Mouse (Mus musculus) heart, embryonic 13.5 days (tissue): ENCODE data around the gene Catsperz. TPM values are rescaled to one million over a fixed set of nuclear protein-coding genes. Genes with fewer than 3 reads are reported as not detected.
"Not testable (repeated sequence)": the region's sequence is repeated elsewhere in the genome, so short reads cannot be mapped to it uniquely, and the experiment has no call there.

Source experiments
- ATAC-seq: fragments of 200-750 bp; cut with Nextera tagmentation; 2 replicates; pipeline ENCODE4 v1.8.0; 2017; ENCODE audit warnings: moderate TSS enrichment; ENCODE audit not compliant: insufficient number of reproducible peaks, low FRiP score, low TSS enrichment; ENCODE audit errors: extremely low read depth
- H3K27ac ChIP-seq: fragments of 300-500 bp; sonication (generic); replicated peaks from 2 replicates; pipeline ENCODE4 v1.5.1; 2015; ENCODE audit warnings: moderate library complexity, mild to moderate bottlenecking, inconsistent platforms
- H3K27me3 ChIP-seq: fragments of 300-500 bp; sonication (generic); replicated peaks from 2 replicates; pipeline ENCODE4 v1.6.1; 2015; ENCODE audit warnings: mild to moderate bottlenecking, inconsistent platforms
- H3K36me3 ChIP-seq: fragments of 300-500 bp; sonication (generic); 2 replicates; pipeline ENCODE4 v1.6.1; 2015; ENCODE audit warnings: mild to moderate bottlenecking, inconsistent platforms
- H3K4me1 ChIP-seq: fragments of 300-500 bp; sonication (generic); 2 replicates; pipeline ENCODE4 v1.6.1; 2015; ENCODE audit warnings: inconsistent platforms
- H3K4me2 ChIP-seq: fragments of 300-500 bp; sonication (generic); 2 replicates; pipeline ENCODE4 v1.6.1; 2015; ENCODE audit warnings: inconsistent platforms, mild to moderate bottlenecking, moderate library complexity
- H3K4me3 ChIP-seq: fragments of 300-500 bp; sonication (generic); 2 replicates; pipeline ENCODE4 v1.5.1; 2015; ENCODE audit warnings: moderate library complexity, mild to moderate bottlenecking, inconsistent platforms
- H3K9ac ChIP-seq: fragments of 300-500 bp; sonication (generic); 2 replicates; pipeline ENCODE4 v1.6.1; 2015; ENCODE audit warnings: inconsistent platforms, mild to moderate bottlenecking, moderate library complexity
- H3K9me3 ChIP-seq: fragments of 300-500 bp; sonication (generic); 2 replicates; pipeline ENCODE4 v1.6.1; 2016; ENCODE audit warnings: inconsistent platforms
- WGBS: fragments of 180-500 bp; shearing (Covaris S2); methylation state at CpG from one replicate; pipeline ENCODE4 v1.1.7; 2015; ENCODE audit warnings: mixed read lengths; 5-methylcytosine and 5-hydroxymethylcytosine counted together
- polyA plus RNA-seq: library from polyadenylated mRNA; unstranded; fragments of >200 nt; fragmentation: Nextera tagmentation; extraction: Ambion mirVana; gene quantifications from 2 replicates; pipeline ENCODE4 v1.2.1, GENCODE M21; 2015

The Catsperz gene
- polyA plus RNA-seq, 1 experiment from 2014 or later, result 1.7 TPM

DNA sequence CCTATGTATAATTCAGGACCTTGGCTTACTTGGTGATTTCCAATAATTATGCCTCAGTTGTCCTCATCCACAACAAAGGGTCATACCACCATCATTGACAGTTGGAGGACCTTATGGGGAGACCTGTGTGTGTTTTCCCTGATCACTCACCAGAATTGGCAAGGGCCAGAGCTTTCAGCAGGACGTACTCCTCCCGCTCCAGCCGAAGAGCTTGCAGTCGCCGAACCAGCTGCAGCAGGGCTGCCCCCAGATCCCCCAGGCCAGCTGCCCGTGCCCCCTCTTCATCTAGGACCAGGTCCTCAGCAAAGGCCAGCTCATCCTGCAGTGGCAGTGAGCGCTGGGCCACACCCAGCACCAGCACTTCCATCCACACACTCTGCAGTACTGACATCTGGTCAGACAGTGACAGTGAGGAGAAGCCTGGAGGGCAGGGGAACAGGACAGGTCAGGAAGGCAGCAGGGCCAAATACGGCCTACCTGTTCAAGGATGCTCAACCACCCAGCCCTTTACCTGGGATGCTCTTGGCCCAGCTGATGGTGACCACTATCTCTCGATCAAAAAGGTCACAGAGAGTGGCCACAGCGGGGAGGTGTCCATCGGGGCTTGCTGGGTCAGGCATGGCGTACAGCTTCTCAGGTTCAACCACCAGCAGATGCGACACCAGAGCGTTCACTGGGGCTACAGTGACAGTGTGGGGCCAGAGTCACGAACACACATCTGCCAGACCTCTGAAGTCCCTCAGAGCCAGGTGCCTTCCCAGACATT, 12.8 kb downstream of the Catsperz start:
- H3K9ac ChIP-seq, result no peak overlapping the region
- no peak overlapping the region for H3K27ac ChIP-seq
- H3K36me3 ChIP-seq, result peaks cover 52% of the 10 kb centered on the region
- WGBS, result 92% methylated on average over 15 of the region's 15 CpGs
- no peaks in the 10 kb centered on the region for H3K27me3 ChIP-seq
- no peak for ATAC-seq
- H3K4me2 ChIP-seq, result no peak overlapping the region
- H3K9me3 ChIP-seq, result no peaks in the 10 kb centered on the region
- H3K4me3 ChIP-seq, result no peak overlapping the region
- peaks cover 44% of the 10 kb centered on the region for H3K4me1 ChIP-seq

DNA sequence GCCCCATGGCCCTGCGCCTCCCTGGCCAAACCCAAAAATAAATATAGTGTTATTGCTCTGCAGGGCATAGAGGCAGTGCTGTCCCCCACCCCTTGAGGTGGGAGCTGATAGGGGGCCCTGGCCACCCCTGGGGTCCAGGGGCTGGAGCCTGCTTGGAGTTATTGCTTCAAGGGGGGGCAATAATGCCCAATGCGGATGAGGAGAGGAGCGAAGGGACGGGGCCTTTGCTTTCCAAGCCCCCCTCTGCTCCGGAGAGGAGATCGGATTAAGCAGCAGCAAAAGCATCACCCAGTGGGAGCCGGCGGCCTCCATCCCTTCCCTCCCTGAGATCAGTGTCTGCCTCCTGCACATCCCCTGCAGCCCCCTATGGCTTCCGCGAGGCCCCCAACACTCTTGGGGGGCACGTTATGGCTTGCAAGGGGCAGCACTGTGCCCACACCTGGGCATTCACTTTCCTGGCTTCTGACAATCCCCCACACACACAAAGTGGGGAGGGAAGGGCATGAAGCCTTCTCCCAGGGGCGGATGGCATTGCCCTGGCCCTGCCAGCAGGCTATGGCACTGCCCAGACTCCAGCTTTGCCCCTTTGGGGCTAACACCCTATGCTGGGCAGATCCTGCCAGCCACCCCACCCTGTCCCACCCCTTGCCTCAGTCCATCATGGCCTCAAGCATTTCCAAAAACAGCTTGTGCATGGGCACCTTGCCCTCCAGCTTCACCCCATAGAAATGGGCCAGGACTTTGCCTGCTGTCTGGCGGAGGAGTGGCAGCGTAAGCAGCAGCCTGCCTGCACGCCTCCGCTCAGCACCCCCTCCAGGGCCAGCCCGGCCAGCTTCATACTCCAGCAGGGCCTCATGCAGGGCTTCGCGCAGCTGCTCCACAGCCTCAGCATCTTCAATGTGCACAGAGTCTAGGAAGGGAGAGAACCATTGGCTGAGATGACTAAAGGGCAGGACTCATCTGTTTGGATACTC, 13.8 kb downstream of the Catsperz start:
- no peak for ATAC-seq
- peak overlapping the region; percentile 62 for H3K4me3 ChIP-seq
- 78% methylated on average over 19 of the region's 19 CpGs for whole genome bisulfite sequencing
- H3K9ac ChIP-seq, result peak overlapping the region; percentile 72
- H3K36me3 ChIP-seq, result peaks cover 51% of the 10 kb centered on the region
- H3K4me1 ChIP-seq, result peaks cover 42% of the 10 kb centered on the region
- no peaks in the 10 kb centered on the region for H3K9me3 ChIP-seq
- H3K4me2 ChIP-seq, result peak overlapping the region; percentile 72
- H3K27ac ChIP-seq, result peak overlapping the region; percentile 29; the same call in 1 of the 2 replicates
- H3K27me3 ChIP-seq, result no peaks in the 10 kb centered on the region

DNA sequence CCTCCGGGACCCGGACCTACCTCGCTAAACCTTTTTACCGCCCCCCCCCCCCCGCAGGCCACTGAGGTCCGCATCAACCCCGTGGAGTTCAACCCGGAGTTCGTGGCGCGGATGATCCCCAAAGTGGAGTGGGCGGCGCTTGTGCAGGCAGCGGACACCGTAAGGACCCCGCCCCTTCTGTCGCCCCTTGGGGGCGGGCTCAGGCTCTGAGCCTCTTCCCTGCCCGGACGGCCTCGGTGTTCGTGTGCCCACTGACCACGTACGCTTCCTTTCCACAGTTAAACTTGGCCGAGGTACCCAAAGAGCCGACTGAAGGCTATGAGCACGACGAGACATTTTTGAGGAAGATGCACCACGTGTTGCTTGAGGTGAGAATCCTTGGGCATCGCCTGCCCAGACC, 14.9 kb downstream of the Catsperz start:
- H3K4me3 ChIP-seq, result peak overlapping the region; percentile 62
- H3K36me3 ChIP-seq, result peaks cover 58% of the 10 kb centered on the region
- not testable (repeated sequence) for ATAC-seq, H3K27me3 ChIP-seq, H3K9me3 ChIP-seq
- H3K9ac ChIP-seq, result peak overlapping the region; percentile 82
- peak overlapping the region; percentile 98 for H3K27ac ChIP-seq
- peak overlapping the region; percentile 72 for H3K4me2 ChIP-seq
- 0% methylated on average over 30 of the region's 30 CpGs for WGBS
- H3K4me1 ChIP-seq, result peaks cover 32% of the 10 kb centered on the region

DNA sequence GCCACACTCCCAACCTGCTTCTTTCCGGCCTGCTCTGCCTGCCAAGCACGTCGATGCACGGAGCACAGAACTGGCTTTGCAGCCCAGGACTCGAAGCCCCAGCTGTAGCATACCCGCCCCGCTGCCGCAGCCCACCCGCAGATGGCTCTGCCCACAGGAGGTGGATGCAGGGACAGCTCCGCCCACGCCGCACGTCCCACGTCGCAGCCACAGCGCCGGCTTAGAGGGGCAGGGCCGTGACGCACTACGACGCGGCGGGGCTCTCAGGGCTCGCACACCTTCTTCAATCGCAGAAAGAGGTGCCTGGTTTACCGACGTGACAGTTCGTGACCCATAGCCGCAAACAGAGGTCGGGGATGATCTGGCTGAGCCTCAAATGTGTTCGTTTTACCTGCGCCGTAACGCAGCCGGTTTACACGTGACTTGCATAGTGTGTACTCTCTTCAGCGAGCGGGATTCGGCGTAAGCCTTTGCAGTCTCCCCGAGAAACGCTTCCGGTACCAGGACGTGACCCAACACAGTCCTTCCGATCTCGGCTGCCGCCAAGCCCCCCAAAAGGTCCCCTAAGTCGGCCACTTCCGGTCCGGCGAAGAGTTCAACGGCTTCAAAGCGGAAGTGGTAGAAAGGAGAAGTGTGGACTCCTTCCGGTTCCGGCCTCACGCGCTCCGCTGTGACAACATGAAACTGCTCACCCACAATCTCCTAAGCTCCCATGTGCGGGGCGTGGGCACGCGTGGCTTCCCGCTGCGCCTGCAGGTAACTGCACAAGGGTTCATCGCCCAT, 15.5 kb downstream of the Catsperz start, which contains the start of the genes Trmt112 and Prdx5:
Trmt112 (plus strand) TSS at position 192 of the 783 bp plus-strand sequence.
Prdx5 (minus strand) TSS at position 600 of the 783 bp plus-strand sequence.
- under 1% methylated on average over 65 of the region's 65 CpGs for WGBS
- peak within 1 kb of the TSS; percentile 62 for H3K4me3 ChIP-seq
- H3K36me3 ChIP-seq, result peaks cover 64% of the 10 kb centered on the region
- H3K27me3 ChIP-seq, result no peaks in the 10 kb centered on the region
- H3K4me2 ChIP-seq, result peak within 1 kb of the TSS; percentile 72
- ATAC-seq, result peak; percentile 80
- H3K27ac ChIP-seq, result peak within 1 kb of the TSS; percentile 98
- peaks cover 27% of the 10 kb centered on the region for H3K4me1 ChIP-seq
- peak within 1 kb of the TSS; percentile 82 for H3K9ac ChIP-seq
- no peaks in the 10 kb centered on the region for H3K9me3 ChIP-seq

DNA sequence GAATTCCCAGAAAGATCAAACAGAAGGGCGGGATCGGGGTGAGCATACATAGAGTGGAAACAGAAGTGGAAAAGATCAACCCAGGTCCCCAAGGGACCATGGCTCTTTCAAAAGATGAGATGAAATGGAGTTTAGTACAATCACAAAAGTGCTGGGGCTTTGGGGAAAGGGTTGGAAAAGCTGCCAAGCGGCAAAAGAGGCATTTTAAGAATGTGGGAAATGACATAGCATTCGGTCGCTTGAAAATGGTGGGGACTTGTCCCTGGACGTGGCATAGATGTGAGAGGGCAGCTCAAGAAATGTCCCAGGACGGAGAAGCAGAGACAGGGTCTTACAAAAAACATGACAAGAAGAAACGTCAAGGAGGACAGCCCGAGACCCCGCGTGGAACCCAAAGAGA, 16.2 kb downstream of the Catsperz start:
- Histone ChIP-seq H3K4me3 (peak overlapping the region; percentile 62), H3K9ac (peak overlapping the region; percentile 82), H3K4me1 (peaks cover 27% of the 10 kb centered on the region), H3K36me3 (peaks cover 64% of the 10 kb centered on the region), H3K9me3 (no peaks in the 10 kb centered on the region), H3K27me3 (no peaks in the 10 kb centered on the region), H3K27ac (peak overlapping the region; percentile 98), H3K4me2 (peak overlapping the region; percentile 72)
- 6% methylated on average over 11 of the region's 11 CpGs for WGBS
- no peak for ATAC-seq

DNA sequence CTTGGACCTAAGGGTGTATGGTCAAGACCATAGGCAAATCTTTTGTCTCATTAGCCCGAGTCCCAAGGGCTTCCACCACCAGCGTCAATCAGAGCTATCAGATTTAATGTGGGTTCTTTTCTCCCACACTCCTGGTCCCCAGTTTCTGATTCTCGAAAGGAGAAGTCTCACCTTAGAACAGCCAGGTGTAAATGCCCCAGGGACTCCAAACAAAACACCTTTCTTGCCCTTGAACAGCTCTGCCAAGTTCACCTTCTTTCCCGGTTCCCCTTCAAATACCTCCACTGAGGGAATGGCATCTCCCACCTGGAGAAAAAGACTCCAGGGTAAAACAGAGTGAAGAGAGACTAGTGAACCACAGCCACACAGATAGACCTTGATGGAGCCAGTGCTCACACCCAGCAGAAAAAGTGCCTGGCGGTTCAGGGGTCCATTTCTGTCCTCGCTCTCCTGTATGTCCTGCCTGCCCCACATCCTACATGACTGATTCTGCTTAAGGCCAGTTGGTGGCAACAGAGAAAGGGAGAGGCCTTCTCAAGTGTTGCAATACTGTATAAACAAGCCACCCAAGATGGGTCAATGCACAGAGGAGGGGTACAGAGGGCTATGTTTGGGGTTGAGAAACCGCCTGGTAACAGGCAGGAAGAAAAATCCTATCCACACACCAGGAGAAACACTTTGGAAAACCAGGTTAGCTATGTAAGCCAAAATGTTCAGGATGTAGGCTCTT, 17.2 kb downstream of the Catsperz start:
- Histone ChIP-seq H3K27me3 (no peaks in the 10 kb centered on the region), H3K9ac (peak overlapping the region; percentile 82), H3K9me3 (no peaks in the 10 kb centered on the region), H3K27ac (no peak overlapping the region), H3K4me1 (peaks cover 27% of the 10 kb centered on the region), H3K4me2 (peak overlapping the region; percentile 72), H3K4me3 (peak overlapping the region; percentile 62), H3K36me3 (peaks cover 59% of the 10 kb centered on the region)
- WGBS, result 83% methylated on average over 7 of the region's 7 CpGs
- ATAC-seq, result no peak

DNA sequence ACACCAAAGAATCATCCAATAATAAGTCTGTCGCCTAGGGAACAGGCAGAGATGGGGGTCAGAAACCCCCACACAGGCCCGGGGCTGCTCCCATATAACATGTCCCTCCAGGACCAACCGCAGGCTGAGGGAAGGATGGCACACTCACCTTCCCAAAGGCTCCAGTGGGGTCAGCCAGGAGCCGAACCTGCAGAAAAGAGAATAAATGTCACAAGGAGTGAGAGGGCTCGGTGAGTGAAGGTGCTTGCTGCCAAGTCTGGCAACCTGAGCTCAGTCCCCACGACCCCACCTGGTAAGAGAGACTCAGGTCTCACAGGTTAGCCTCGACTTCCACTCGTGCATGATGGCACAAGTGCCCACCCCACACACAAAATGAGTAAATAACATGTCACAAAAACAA, 18.1 kb downstream of the Catsperz start:
- Histone ChIP-seq H3K4me3 (no peak overlapping the region), H3K27me3 (no peaks in the 10 kb centered on the region), H3K4me2 (no peak overlapping the region), H3K9ac (no peak overlapping the region), H3K9me3 (no peaks in the 10 kb centered on the region), H3K4me1 (peaks cover 27% of the 10 kb centered on the region), H3K27ac (no peak overlapping the region), H3K36me3 (peaks cover 53% of the 10 kb centered on the region)
- ATAC-seq, result no peak
- 85% methylated on average over 8 of the region's 8 CpGs for WGBS

DNA sequence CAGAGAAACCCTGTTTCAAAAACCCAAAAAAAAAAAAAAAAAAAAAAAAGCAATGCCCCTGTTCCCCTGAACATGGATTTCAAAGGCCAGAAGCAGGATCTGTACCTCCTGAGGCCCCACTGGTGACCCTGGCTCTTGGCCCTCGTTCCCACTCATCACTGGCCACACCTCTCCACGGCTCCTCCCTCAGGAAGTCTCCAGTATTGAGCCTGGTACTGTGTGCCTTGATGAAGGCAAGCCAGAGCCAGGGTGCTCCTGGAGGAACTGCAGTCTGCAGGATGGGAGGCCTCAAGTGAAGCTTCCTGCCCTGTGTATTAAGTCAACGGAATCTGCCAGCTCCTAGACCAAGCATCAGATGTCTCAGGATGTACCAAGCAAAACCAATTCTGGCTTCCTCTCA, 19.0 kb downstream of the Catsperz start:
- peaks cover 21% of the 10 kb centered on the region for H3K4me1 ChIP-seq
- peaks cover 44% of the 10 kb centered on the region for H3K36me3 ChIP-seq
- no peaks in the 10 kb centered on the region for H3K27me3 ChIP-seq
- H3K4me2 ChIP-seq, result no peak overlapping the region
- no peak overlapping the region for H3K4me3 ChIP-seq
- H3K27ac ChIP-seq, result no peak overlapping the region
- WGBS, result 79% methylated on average over 3 of the region's 3 CpGs
- ATAC-seq, result no peak
- H3K9me3 ChIP-seq, result no peaks in the 10 kb centered on the region
- H3K9ac ChIP-seq, result no peak overlapping the region

DNA sequence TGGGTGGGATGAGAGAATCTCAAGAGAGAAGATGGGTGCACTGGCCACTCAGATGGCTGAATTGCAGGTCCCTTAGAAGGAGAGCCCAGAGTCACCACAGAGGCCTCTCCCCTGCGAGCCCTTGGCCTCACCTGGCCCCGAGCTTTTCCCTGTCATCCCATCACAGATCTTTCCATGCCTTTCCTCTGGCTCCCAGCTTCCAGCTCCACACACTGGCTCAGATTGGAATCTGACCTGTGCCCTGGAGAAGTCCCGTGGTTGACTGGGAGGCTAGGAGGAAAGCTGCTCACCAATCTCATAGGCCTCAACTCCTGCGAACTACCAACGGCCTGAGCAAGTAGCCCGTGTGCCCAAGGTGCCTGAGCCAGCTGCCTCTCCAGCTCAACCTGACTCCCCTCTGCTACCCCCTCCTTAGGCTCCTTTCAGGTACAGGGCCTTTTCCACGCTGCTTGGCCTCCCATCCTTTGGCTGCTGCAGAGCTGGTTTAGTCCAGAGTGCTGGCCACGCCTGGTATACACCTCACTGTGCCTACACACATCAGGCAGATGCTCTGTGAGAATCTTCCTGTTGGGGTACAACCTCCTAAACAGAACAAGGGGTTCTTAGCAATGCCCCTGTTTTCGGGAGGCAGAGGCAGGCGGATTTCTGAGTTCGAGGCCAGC, 19.6 kb downstream of the Catsperz start:
- no peak for ATAC-seq
- H3K9me3 ChIP-seq, result no peaks in the 10 kb centered on the region
- WGBS, result 90% methylated on average over 11 of the region's 11 CpGs
- no peak overlapping the region for H3K9ac ChIP-seq
- H3K27me3 ChIP-seq, result no peaks in the 10 kb centered on the region
- no peak overlapping the region for H3K4me2 ChIP-seq
- H3K4me3 ChIP-seq, result no peak overlapping the region
- peaks cover 17% of the 10 kb centered on the region for H3K4me1 ChIP-seq
- no peak overlapping the region for H3K27ac ChIP-seq
- H3K36me3 ChIP-seq, result peaks cover 40% of the 10 kb centered on the region

DNA sequence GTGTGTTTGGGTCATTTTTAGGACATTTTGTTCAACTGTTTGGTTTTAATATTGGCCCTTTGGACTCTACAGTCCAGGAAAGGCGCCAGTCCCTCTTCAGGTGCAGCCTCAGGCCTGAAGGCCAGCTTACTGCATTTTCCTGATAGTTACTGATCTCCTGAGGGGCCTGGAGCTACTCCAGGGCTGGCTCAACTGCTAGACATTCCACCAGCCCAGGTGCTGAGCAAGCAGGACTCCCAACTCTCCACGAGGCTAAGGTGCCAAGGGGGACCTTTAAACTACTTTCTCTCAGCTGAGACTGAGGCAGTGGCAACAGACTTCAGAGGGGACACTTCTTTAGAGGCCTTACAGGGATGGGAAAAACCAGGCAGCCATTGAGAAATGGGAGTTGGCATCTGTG, 20.3 kb downstream of the Catsperz start:
- 72% methylated on average over 2 of the region's 2 CpGs for WGBS
- Histone ChIP-seq H3K9ac (no peak overlapping the region), H3K9me3 (peaks cover 2% of the 10 kb centered on the region; the same call in 1 of the 2 replicates), H3K4me3 (no peak overlapping the region), H3K36me3 (peaks cover 40% of the 10 kb centered on the region), H3K27me3 (no peaks in the 10 kb centered on the region), H3K4me2 (no peak overlapping the region), H3K27ac (no peak overlapping the region), H3K4me1 (peaks cover 17% of the 10 kb centered on the region)
- ATAC-seq, result no peak
